Mouse (Mus musculus) lung, adult 2 months (tissue): Measurements from ENCODE around the gene Tmeff1. TPM values are rescaled to one million over a fixed set of nuclear protein-coding genes. Genes with fewer than 3 reads are reported as not detected.

ENCODE experiments used
- DNase-seq: peaks from one replicate; pipeline ENCODE4 v3.0.0; 2022
- H3K4me1 ChIP-seq: fragments of 200-500 bp; 2 replicates; pipeline ENCODE4 v1.6.1; 2011; ENCODE audit warnings: low read length; ENCODE audit not compliant: control insufficient read depth, insufficient read depth
- H3K4me3 ChIP-seq: fragments of 200-500 bp; replicated peaks from 2 replicates; pipeline ENCODE3; 2011; ENCODE audit warnings: low read depth, mild to moderate bottlenecking, control low read depth, low read length; ENCODE audit errors: extremely low read depth
- CTCF ChIP-seq: fragments of 200-500 bp; IDR thresholded peaks from 2 replicates; pipeline ENCODE4 v1.5.1; 2011; ENCODE audit warnings: mild to moderate bottlenecking, low read length, control low read depth; ENCODE audit not compliant: insufficient read depth
- POLR2A ChIP-seq: fragments of 200-500 bp; IDR thresholded peaks from 2 replicates; pipeline ENCODE4 v1.6.1; 2011; ENCODE audit warnings: low read depth, mild to moderate bottlenecking, control low read depth, low read length, borderline replicate concordance; ENCODE audit errors: extremely low read depth
- WGBS: fragments of 180-500 bp; shearing (Covaris S2); methylation state at CpG from one replicate; pipeline ENCODE4 v1.1.7; 2018; 5-methylcytosine and 5-hydroxymethylcytosine counted together
- polyA plus RNA-seq: library from polyadenylated mRNA; depleted of rRNA; stranded (reverse); fragments of >200 nt; gene quantifications from 2 replicates; pipeline ENCODE4 v1.2.3, GENCODE M21; 2012

Gene Tmeff1
- polyA plus RNA-seq, 1 experiment = 20.8 TPM

- TF ChIP-seq CTCF (no peak), POLR2A (peak; percentile 24; the same call in 1 of the 2 replicates)
- DNase-seq = peak; percentile 55
- Histone ChIP-seq H3K4me3 (peak overlapping the region; percentile 94), H3K4me1 (peaks cover 2% of the 10 kb centered on the region)
- under 1% methylated on average over 92 of the region's 92 CpGs for WGBS
Observed at GRCm38 (mm10) chr4:48585241-48586098, 496 bp downstream of the Tmeff1 start.

- Histone ChIP-seq H3K4me3 (peak overlapping the region; percentile 94), H3K4me1 (peaks cover 4% of the 10 kb centered on the region)
- 18% methylated on average over 12 of the region's 12 CpGs for WGBS
- DNase-seq = peak; percentile 39
- 0 out of 2 replicates have a peak, but pooled peaks have one; percentile 0 for TF ChIP-seq POLR2A
- TF ChIP-seq CTCF = no peak
Observed at GRCm38 (mm10) chr4:48586099-48586821, 1.3 kb downstream of the Tmeff1 start.

- Histone ChIP-seq H3K4me1 (peaks cover 7% of the 10 kb centered on the region), H3K4me3 (no peak overlapping the region)
- DNase-seq = no peak
- TF ChIP-seq CTCF (no peak), POLR2A (no peak)
- 96% methylated on average over 2 of the region's 2 CpGs for WGBS
Observed at GRCm38 (mm10) chr4:48587526-48587925, 2.6 kb downstream of the Tmeff1 start.

- 22% methylated on average over 9 of the region's 9 CpGs for WGBS
- Histone ChIP-seq H3K4me3 (no peak overlapping the region), H3K4me1 (peaks cover 7% of the 10 kb centered on the region)
- peak; percentile 20 for DNase-seq
- TF ChIP-seq POLR2A = peak; percentile 47; the same call in 1 of the 2 replicates
- TF ChIP-seq CTCF = no peak
Observed at GRCm38 (mm10) chr4:48588576-48588975, 3.6 kb downstream of the Tmeff1 start.

- peaks cover 5% of the 10 kb centered on the region for H3K4me1 ChIP-seq
- no peak overlapping the region for H3K4me3 ChIP-seq
- TF ChIP-seq POLR2A (no peak), CTCF (no peak)
- no peak for DNase-seq
- WGBS = 45% methylated on average over 7 of the region's 7 CpGs
Observed at GRCm38 (mm10) chr4:48590862-48591261, 5.9 kb downstream of the Tmeff1 start.

- WGBS = 67% methylated on average over 3 of the region's 3 CpGs
- TF ChIP-seq POLR2A (no peak), CTCF (no peak)
- DNase-seq = no peak
Observed at GRCm38 (mm10) chr4:48591390-48591789, 6.4 kb downstream of the Tmeff1 start.

GRCm38 (mm10) chr4:48592328-48592727 lies 7.4 kb downstream of the Tmeff1 start:
- TF ChIP-seq CTCF (no peak), POLR2A (no peak)
- no peak for DNase-seq
- no peak overlapping the region for H3K4me3 ChIP-seq
- peaks cover 5% of the 10 kb centered on the region for H3K4me1 ChIP-seq
- 47% methylated on average over 5 of the region's 5 CpGs for WGBS

More at GRCm38 (mm10) chr4:48591390-48591789, 6.4 kb downstream of the Tmeff1 start:
- no peak overlapping the region for H3K4me3 ChIP-seq
- H3K4me1 ChIP-seq = peaks cover 5% of the 10 kb centered on the region

GRCm38 (mm10) chr4:48592844-48593243 lies 7.9 kb downstream of the Tmeff1 start:
- TF ChIP-seq POLR2A = no peak
- no peak for TF ChIP-seq CTCF
- Histone ChIP-seq H3K4me1 (peaks cover 5% of the 10 kb centered on the region), H3K4me3 (no peak overlapping the region)
- no peak for DNase-seq
- WGBS = 79% methylated on average over 7 of the region's 7 CpGs

- DNase-seq = no peak
- Histone ChIP-seq H3K4me3 (no peak overlapping the region), H3K4me1 (peaks cover 4% of the 10 kb centered on the region)
- TF ChIP-seq POLR2A (no peak), CTCF (no peak)
- WGBS = 83% methylated on average over 7 of the region's 7 CpGs
Observed at GRCm38 (mm10) chr4:48596111-48596510, 11.1 kb downstream of the Tmeff1 start.

GRCm38 (mm10) chr4:48605650-48606049 lies 20.7 kb downstream of the Tmeff1 start:
- no peak for TF ChIP-seq POLR2A
- TF ChIP-seq CTCF = no peak
- H3K4me1 ChIP-seq = no peaks in the 10 kb centered on the region
- WGBS = 96% methylated on average over 3 of the region's 3 CpGs
- no peak for DNase-seq
- H3K4me3 ChIP-seq = no peak overlapping the region
